Mouse (Mus musculus) liver, embryonic 14.5 days (tissue): ENCODE results near the gene Gng7. TPM values are rescaled to one million over a fixed set of nuclear protein-coding genes. Genes with fewer than 3 reads are reported as not detected.

ENCODE experiments used
- ATAC-seq: fragments of 200-750 bp; cut with Nextera tagmentation; 2 replicates; pipeline ENCODE4 v1.8.0; 2017; ENCODE audit warnings: moderate number of reproducible peaks, mild to moderate bottlenecking, moderate library complexity; ENCODE audit not compliant: insufficient read depth
- DNase-seq, 3 experiments: peaks; one replicate each; pipeline ENCODE4 v3.0.0-alpha.2; 2012 to 2013; ENCODE audit warnings: low read depth in 3 of 3, low spot score in 3 of 3
- H3K27ac ChIP-seq: fragments of 300-500 bp; sonication (generic); 2 replicates; pipeline ENCODE4 v1.5.1; 2014; ENCODE audit warnings: moderate library complexity, mild to moderate bottlenecking, control low read depth, inconsistent platforms
- H3K27me3 ChIP-seq: fragments of 300-500 bp; sonication (generic); 2 replicates; pipeline ENCODE4 v1.6.1; 2014; ENCODE audit warnings: mild to moderate bottlenecking, low read length, moderate library complexity; ENCODE audit not compliant: control insufficient read depth, insufficient read depth
- H3K36me3 ChIP-seq: fragments of 300-500 bp; sonication (generic); replicated peaks from 2 replicates; pipeline ENCODE4 v1.6.1; 2014; ENCODE audit warnings: low read depth; ENCODE audit not compliant: control insufficient read depth, insufficient read depth
- H3K4me1 ChIP-seq, 2 experiments: fragments of 200-500 bp in 1 of 2; fragments of 300-500 bp in 1 of 2; sonication (generic) in 1 of 2; replicated peaks; 2 replicates each; pipeline ENCODE4 v1.6.1; 2012 to 2014; ENCODE audit warnings: antibody characterized with exemption in 1 of 2, inconsistent platforms in 1 of 2, low read length in 1 of 2; ENCODE audit not compliant: control insufficient read depth in 2 of 2, insufficient read depth in 2 of 2
- H3K4me2 ChIP-seq: fragments of 300-500 bp; sonication (generic); 2 replicates; pipeline ENCODE4 v1.6.1; 2014; ENCODE audit warnings: low read depth, mild to moderate bottlenecking, control low read depth, moderate library complexity
- H3K4me3 ChIP-seq, 2 experiments: fragments of 200-500 bp in 1 of 2; fragments of 300-500 bp in 1 of 2; sonication (generic) in 1 of 2; 2 replicates each; pipeline ENCODE4 v1.5.1; 2012 to 2014; ENCODE audit warnings: low read depth in 2 of 2, low read length in 2 of 2, mild to moderate bottlenecking in 2 of 2, control low read depth in 1 of 2, inconsistent platforms in 1 of 2, moderate library complexity in 1 of 2; ENCODE audit not compliant: insufficient read depth in 1 of 2
- H3K9ac ChIP-seq: fragments of 300-500 bp; sonication (generic); replicated peaks from 2 replicates; pipeline ENCODE4 v1.6.1; 2014; ENCODE audit warnings: mild to moderate bottlenecking, control low read depth, moderate library complexity
- H3K9me3 ChIP-seq: fragments of 300-500 bp; sonication (generic); 2 replicates; pipeline ENCODE4 v1.6.1; 2016; ENCODE audit warnings: low read length, mixed read lengths; ENCODE audit not compliant: control insufficient read depth
- CTCF ChIP-seq: IDR thresholded peaks from 2 replicates; pipeline ENCODE4 v1.5.1; 2016; ENCODE audit warnings: antibody characterized with exemption, low read depth, control low read depth
- EP300 ChIP-seq: IDR thresholded peaks from 2 replicates; pipeline ENCODE4 v1.6.1; 2016; ENCODE audit warnings: antibody characterized with exemption, low read depth
- WGBS: fragments of 180-500 bp; shearing (Covaris S2); extraction: QIAGEN DNeasy Blood & Tissue Kit; methylation state at CpG from one replicate; pipeline ENCODE4 v1.1.7; 2014; ENCODE audit not compliant: insufficient replicate concordance; 5-methylcytosine and 5-hydroxymethylcytosine counted together
- polyA plus RNA-seq, 2 experiments: library from polyadenylated mRNA; depleted of rRNA in 1 of 2; stranded (reverse) in 1 of 2; unstranded in 1 of 2; fragments of >200 nt; fragmentation: Nextera tagmentation in 1 of 2; extraction: Ambion mirVana in 1 of 2; gene quantifications; 2 replicates each; pipeline versions ENCODE4 v1.2.1 to v1.2.3; 2012 to 2014

Gng7 gene
- polyA plus RNA-seq, 2 experiments: 0.23 to 0.25 TPM

DNA sequence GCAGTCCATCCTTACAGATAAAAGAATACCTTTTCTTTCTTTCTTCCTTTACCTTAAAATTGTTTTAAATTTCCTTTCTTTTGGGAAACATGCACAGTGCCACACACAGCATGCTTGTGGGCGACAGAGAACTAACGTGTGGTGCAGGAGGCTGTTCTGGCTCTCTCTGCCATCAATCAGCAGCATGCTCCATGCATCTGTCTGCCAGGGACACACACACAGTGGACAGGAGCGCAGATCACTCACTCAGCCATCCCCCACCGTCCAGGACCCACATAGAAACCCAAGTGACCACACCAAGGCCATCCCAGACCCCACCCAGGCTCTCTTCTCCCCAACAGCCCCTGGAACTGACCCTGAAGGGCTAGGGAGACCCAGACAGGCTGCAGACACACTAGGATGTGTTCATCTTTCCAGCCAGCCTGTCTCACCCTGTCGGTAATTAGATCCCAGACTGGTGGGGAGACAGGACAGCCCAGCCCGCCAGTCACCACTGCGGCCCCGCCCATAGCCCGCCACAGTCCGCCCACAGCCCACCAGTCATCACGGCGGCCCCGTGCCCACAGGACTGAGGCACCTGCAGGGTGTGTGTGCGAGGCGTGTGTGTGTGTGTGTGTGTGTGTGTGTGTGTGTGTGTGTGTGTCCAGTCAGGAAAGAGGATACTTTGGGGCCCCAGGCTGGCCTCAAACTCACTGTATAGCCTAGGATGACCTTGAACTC is 75.8 kb downstream of the Gng7 start:
- H3K4me3 ChIP-seq: no peak overlapping the region
- no peak for DNase-seq
- peaks cover 45% of the 10 kb centered on the region for H3K27me3 ChIP-seq
- H3K4me2 ChIP-seq: peak overlapping the region; percentile 75
- 16% methylated on average over 15 of the region's 15 CpGs for WGBS
- TF ChIP-seq CTCF: no peak
- no peak for TF ChIP-seq EP300
- no peak overlapping the region for H3K27ac ChIP-seq
- no peak overlapping the region for H3K9ac ChIP-seq
- ATAC-seq: no peak
- H3K4me1 ChIP-seq: peaks cover 9 to 19% of the 10 kb centered on the region in 2 experiments
- no peaks in the 10 kb centered on the region for H3K9me3 ChIP-seq
- no peaks in the 10 kb centered on the region for H3K36me3 ChIP-seq

DNA sequence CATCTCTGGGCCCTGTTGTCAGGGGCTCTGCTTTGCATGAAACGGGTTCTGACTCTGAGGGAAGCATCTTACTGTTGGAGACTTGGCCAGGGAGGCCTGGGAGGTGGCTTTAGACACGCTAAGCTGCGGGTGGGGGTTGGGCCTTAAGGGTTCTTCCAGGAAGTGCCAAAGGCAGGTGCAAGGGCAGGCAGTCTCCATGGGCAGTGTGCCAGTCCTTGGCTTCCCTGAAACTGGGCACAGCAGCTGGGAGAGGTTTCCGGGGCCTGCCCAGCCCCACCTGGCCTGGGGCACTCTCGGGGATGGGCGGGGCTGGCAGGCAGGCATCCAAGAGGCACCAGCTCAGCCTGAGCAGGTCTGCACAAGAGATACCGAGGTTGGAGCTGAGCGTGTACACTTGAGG is 77.1 kb downstream of the Gng7 start:
- H3K4me2 ChIP-seq: no peak overlapping the region
- peaks cover 9 to 20% of the 10 kb centered on the region in 2 experiments for H3K4me1 ChIP-seq
- WGBS: 27% methylated on average over 8 of the region's 8 CpGs
- DNase-seq (no peak), ATAC-seq (no peak)
- H3K36me3 ChIP-seq: no peaks in the 10 kb centered on the region
- H3K27ac ChIP-seq: no peak overlapping the region
- no peaks in the 10 kb centered on the region for H3K9me3 ChIP-seq
- TF ChIP-seq CTCF (no peak), EP300 (no peak)
- peaks cover 59% of the 10 kb centered on the region for H3K27me3 ChIP-seq
- H3K9ac ChIP-seq: no peak overlapping the region
- no peak overlapping the region for H3K4me3 ChIP-seq

DNA sequence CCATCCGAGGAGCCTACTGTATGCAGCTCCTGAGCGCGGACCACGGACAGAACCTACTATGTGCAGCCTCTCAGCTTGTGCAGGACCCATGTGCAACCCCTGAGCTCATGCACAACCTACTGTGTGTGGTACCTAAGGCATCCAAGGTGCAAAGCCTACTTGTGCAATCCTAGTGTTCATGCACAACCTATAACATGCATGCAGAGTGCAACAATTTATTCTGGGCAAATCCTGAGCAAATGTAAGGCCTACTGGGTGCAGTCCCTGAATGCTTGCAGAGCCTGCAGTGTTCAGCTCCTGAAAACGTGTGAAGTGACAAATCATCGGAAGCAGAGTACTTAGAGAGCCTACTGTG is 78.0 kb downstream of the Gng7 start:
- H3K4me1 ChIP-seq: peaks cover 9 to 20% of the 10 kb centered on the region in 2 experiments
- H3K4me3 ChIP-seq: no peak overlapping the region

DNA sequence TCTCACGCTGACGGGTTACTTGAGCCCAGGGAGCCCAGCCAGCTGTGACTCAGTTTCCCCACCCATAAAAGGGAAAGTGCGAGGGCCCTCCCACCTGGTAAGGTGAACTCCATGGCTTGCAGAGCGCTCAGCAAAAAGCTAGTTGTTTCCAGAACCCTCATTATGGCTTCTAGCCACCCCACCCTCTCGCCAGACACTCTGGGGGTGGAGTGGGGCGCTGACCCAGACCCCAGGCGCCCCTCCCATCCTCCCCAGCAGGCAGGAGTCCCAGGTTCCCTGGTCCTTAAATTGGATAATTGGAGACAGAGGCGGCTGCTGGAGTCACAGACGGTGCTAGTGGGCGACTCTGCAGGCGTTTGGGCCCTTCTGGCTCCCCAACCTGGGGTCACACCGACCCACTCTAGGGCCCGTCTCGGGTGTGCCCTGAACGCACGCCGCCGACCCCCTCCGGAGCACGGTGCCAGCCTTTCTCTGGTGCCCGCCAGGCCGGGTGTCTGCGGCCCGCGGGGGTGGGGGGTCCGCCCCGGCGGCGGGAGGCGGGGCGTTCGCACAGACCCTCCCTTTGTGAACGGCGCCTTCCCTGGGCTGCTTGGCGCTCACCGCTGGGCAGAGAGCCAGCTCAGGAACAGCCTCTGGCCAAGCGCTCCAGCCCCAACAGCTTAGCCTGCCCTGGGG is 78.5 kb downstream of the Gng7 start:
- TF ChIP-seq EP300 (no peak), CTCF (no peak)
- WGBS: 3% methylated on average over 37 of the region's 37 CpGs
- H3K27me3 ChIP-seq: peaks cover 73% of the 10 kb centered on the region
- H3K9me3 ChIP-seq: no peaks in the 10 kb centered on the region
- H3K9ac ChIP-seq: no peak overlapping the region
- H3K4me2 ChIP-seq: peak overlapping the region; percentile 44
- no peak for ATAC-seq
- no peak for DNase-seq
- no peak overlapping the region for H3K27ac ChIP-seq
- H3K4me3 ChIP-seq: no peak overlapping the region
- peaks cover 9 to 19% of the 10 kb centered on the region in 2 experiments for H3K4me1 ChIP-seq
- H3K36me3 ChIP-seq: no peaks in the 10 kb centered on the region

More for the DNA sequence above, 78.0 kb downstream of the Gng7 start:
- no peaks in the 10 kb centered on the region for H3K36me3 ChIP-seq
- DNase-seq (no peak), ATAC-seq (no peak)
- no peaks in the 10 kb centered on the region for H3K9me3 ChIP-seq
- H3K4me2 ChIP-seq: peak overlapping the region; percentile 44; the same call in 1 of the 2 replicates
- no peak overlapping the region for H3K27ac ChIP-seq
- TF ChIP-seq EP300 (no peak), CTCF (no peak)
- H3K27me3 ChIP-seq: peaks cover 67% of the 10 kb centered on the region
- WGBS: 19% methylated on average over 6 of the region's 6 CpGs
- H3K9ac ChIP-seq: no peak overlapping the region

DNA sequence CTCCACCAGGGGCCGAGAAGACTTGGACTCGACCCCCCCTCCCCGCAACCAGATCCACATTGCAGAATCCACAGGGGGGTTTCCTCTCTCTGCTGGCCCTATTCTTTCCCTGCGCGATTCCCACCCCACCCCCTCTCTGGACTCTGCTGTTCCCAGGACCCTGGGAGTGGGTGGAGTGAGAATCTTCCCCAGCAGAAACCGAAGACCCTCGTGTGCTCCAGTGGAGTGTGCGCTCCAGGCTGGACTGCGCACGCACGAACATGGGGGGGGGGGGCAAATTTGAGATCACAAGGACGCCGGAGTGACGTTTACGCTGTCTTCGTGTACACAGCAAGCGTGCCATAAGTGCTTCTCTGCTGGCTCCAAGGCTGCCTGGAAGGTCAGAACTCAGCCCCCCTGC is 79.0 kb downstream of the Gng7 start:
- WGBS: 10% methylated on average over 17 of the region's 17 CpGs
- no peaks in the 10 kb centered on the region for H3K36me3 ChIP-seq
- DNase-seq: no peak
- ATAC-seq: no peak
- H3K4me2 ChIP-seq: no peak overlapping the region
- TF ChIP-seq CTCF: no peak
- TF ChIP-seq EP300: no peak
- H3K4me3 ChIP-seq: no peak overlapping the region
- H3K4me1 ChIP-seq: peaks cover 9 to 17% of the 10 kb centered on the region in 2 experiments
- no peaks in the 10 kb centered on the region for H3K9me3 ChIP-seq
- no peak overlapping the region for H3K9ac ChIP-seq
- peaks cover 78% of the 10 kb centered on the region for H3K27me3 ChIP-seq
- H3K27ac ChIP-seq: no peak overlapping the region
